Mouse (Mus musculus) CH12.LX (cell line): Measurements from ENCODE around the gene Fam107b. TPM values are rescaled to one million over a fixed set of nuclear protein-coding genes. Genes with fewer than 3 reads are reported as not detected.

Experiments
- DNase-seq: peaks from one replicate; pipeline ENCODE4 v3.0.0-alpha.2; 2013; ENCODE audit errors: extremely low read depth
- H3K27ac ChIP-seq: 2 replicates; pipeline ENCODE4 v1.5.1; 2012; ENCODE audit warnings: low read depth, mild to moderate bottlenecking, control low read depth, moderate library complexity; ENCODE audit not compliant: insufficient read depth
- H3K27me3 ChIP-seq: replicated peaks from 2 replicates; pipeline ENCODE3; 2012; ENCODE audit warnings: inconsistent platforms
- H3K36me3 ChIP-seq, 2 experiments: replicated peaks in 1 of 2; 2 replicates each; pipeline versions ENCODE3 to v1.6.1; 2012; ENCODE audit warnings: inconsistent platforms in 1 of 2, low read length in 1 of 2, mild to moderate bottlenecking in 1 of 2, mixed read lengths in 1 of 2, moderate library complexity in 1 of 2; ENCODE audit not compliant: control insufficient read depth in 1 of 2, insufficient read depth in 1 of 2
- H3K4me1 ChIP-seq, 2 experiments: 2 replicates each; pipeline ENCODE4 v1.6.1; 2012; ENCODE audit warnings: inconsistent platforms in 1 of 2, moderate library complexity in 1 of 2; ENCODE audit not compliant: insufficient read depth in 2 of 2, control insufficient read depth in 1 of 2
- H3K4me2 ChIP-seq: 2 replicates; pipeline ENCODE4 v1.6.1; 2012; ENCODE audit warnings: low read depth, mild to moderate bottlenecking, control low read depth; ENCODE audit not compliant: poor library complexity, insufficient read depth, severe bottlenecking
- H3K4me3 ChIP-seq, 3 experiments: fragments of 150-350 bp in 1 of 3; sonication (generic) in 1 of 3; replicated peaks in 1 of 3; 2 replicates each; pipeline versions ENCODE3 to v1.5.1; 2011 to 2012; ENCODE audit warnings: low read depth in 2 of 3, low read length in 2 of 3, mild to moderate bottlenecking in 2 of 3, moderate library complexity in 2 of 3, control low read depth in 1 of 3, improper control_type of control experiment in 1 of 3, inconsistent platforms in 1 of 3, mixed read lengths in 1 of 3; ENCODE audit not compliant: poor library complexity in 1 of 3
- H3K79me2 ChIP-seq: replicated peaks from 2 replicates; pipeline ENCODE4 v1.6.1; 2012; ENCODE audit warnings: mild to moderate bottlenecking, moderate library complexity; ENCODE audit not compliant: control insufficient read depth, poor library complexity, insufficient read depth, severe bottlenecking; ENCODE audit errors: extremely low read depth
- H3K9ac ChIP-seq: 2 replicates; pipeline ENCODE4 v1.6.1; 2012; ENCODE audit warnings: low read depth, mild to moderate bottlenecking, control low read depth, moderate library complexity; ENCODE audit not compliant: insufficient read depth
- H3K9me3 ChIP-seq: replicated peaks from 2 replicates; pipeline ENCODE3; 2012; ENCODE audit warnings: low read length, inconsistent platforms, mixed read lengths
- BHLHE40 ChIP-seq: IDR thresholded peaks from 2 replicates; pipeline ENCODE4 v1.6.1; 2011; ENCODE audit warnings: mild to moderate bottlenecking, low read depth, low read length, improper control_type of control experiment
- CHD2 ChIP-seq: IDR thresholded peaks from 2 replicates; pipeline ENCODE4 v1.6.1; 2011; ENCODE audit warnings: low read length, improper control_type of control experiment
- CTCF ChIP-seq, 2 experiments: IDR thresholded peaks in 1 of 2; conservative IDR thresholded peaks in 1 of 2; 2 replicates each; pipeline ENCODE4 v1.5.1; 2011 to 2012; ENCODE audit warnings: low read depth in 2 of 2, low read length in 2 of 2, improper control_type of control experiment in 1 of 2, inconsistent platforms in 1 of 2, mild to moderate bottlenecking in 1 of 2, moderate library complexity in 1 of 2
- E2F4 ChIP-seq: IDR thresholded peaks from 2 replicates; pipeline ENCODE4 v1.6.1; 2011; ENCODE audit warnings: low read depth, low read length, improper control_type of control experiment; ENCODE audit not compliant: insufficient replicate concordance
- EP300 ChIP-seq: IDR thresholded peaks from 2 replicates; pipeline ENCODE4 v1.6.1; 2011; ENCODE audit warnings: low read length, improper control_type of control experiment
- ETS1 ChIP-seq: conservative IDR thresholded peaks from 2 replicates; pipeline ENCODE4 v1.6.1; 2012; ENCODE audit warnings: low read depth, mild to moderate bottlenecking, inconsistent platforms, low read length, improper control_type of control experiment, moderate library complexity
- HCFC1 ChIP-seq: IDR thresholded peaks from 2 replicates; pipeline ENCODE4 v1.6.1; 2012; ENCODE audit warnings: low read depth, mild to moderate bottlenecking, inconsistent platforms, low read length, improper control_type of control experiment
- IRF4 ChIP-seq: IDR thresholded peaks from 2 replicates; pipeline ENCODE4 v1.6.1; 2014; ENCODE audit warnings: low read depth, mild to moderate bottlenecking, inconsistent platforms, low read length, improper control_type of control experiment
- JUN ChIP-seq: IDR thresholded peaks from 2 replicates; pipeline ENCODE4 v1.6.1; 2011; ENCODE audit warnings: low read depth, mild to moderate bottlenecking, low read length, improper control_type of control experiment, moderate library complexity; ENCODE audit not compliant: insufficient read depth
- MAX ChIP-seq: IDR thresholded peaks from 2 replicates; pipeline ENCODE4 v1.6.1; 2011; ENCODE audit warnings: low read length, improper control_type of control experiment
- MAZ ChIP-seq: IDR thresholded peaks from 2 replicates; pipeline ENCODE4 v1.6.1; 2012; ENCODE audit warnings: low read depth, mild to moderate bottlenecking, inconsistent platforms, low read length, improper control_type of control experiment, moderate library complexity
- MEF2A ChIP-seq: IDR thresholded peaks from 2 replicates; pipeline ENCODE4 v1.6.1; 2014; ENCODE audit warnings: low read depth, mild to moderate bottlenecking, inconsistent platforms, low read length, improper control_type of control experiment, borderline replicate concordance
- MXI1 ChIP-seq: IDR thresholded peaks from 2 replicates; pipeline ENCODE4 v1.6.1; 2011; ENCODE audit warnings: mild to moderate bottlenecking, low read depth, low read length, improper control_type of control experiment
- NRF1 ChIP-seq: IDR thresholded peaks from 2 replicates; pipeline ENCODE4 v1.6.1; 2014; ENCODE audit warnings: low read depth, mild to moderate bottlenecking, inconsistent platforms, low read length, improper control_type of control experiment, moderate library complexity
- PAX5 ChIP-seq: IDR thresholded peaks from 2 replicates; pipeline ENCODE4 v1.6.1; 2012; ENCODE audit warnings: low read length, inconsistent platforms, mixed read lengths
- POLR2A ChIP-seq: IDR thresholded peaks from 2 replicates; pipeline ENCODE4 v1.6.1; 2011; ENCODE audit warnings: low read depth, mild to moderate bottlenecking, improper control_type of control experiment, low read length
- POLR2AphosphoS2 ChIP-seq: IDR thresholded peaks from 2 replicates; pipeline ENCODE4 v1.6.1; 2011; ENCODE audit warnings: low read depth, low read length, improper control_type of control experiment
- RCOR1 ChIP-seq: conservative IDR thresholded peaks from 2 replicates; pipeline ENCODE4 v1.6.1; 2012; ENCODE audit warnings: low read depth, mild to moderate bottlenecking, inconsistent platforms, low read length, improper control_type of control experiment
- SIN3A ChIP-seq: IDR thresholded peaks from 2 replicates; pipeline ENCODE4 v1.6.1; 2012; ENCODE audit warnings: low read length, improper control_type of control experiment, inconsistent platforms
- TBP ChIP-seq: conservative IDR thresholded peaks from 2 replicates; pipeline ENCODE4 v1.6.1; 2011; ENCODE audit warnings: low read depth, low read length, improper control_type of control experiment
- TCF12 ChIP-seq: IDR thresholded peaks from 2 replicates; pipeline ENCODE4 v1.6.1; 2014; ENCODE audit warnings: low read depth, mild to moderate bottlenecking, inconsistent platforms, low read length, improper control_type of control experiment
- UBTF ChIP-seq: IDR thresholded peaks from 2 replicates; pipeline ENCODE4 v1.6.1; 2012; ENCODE audit warnings: low read depth, mild to moderate bottlenecking, inconsistent platforms, low read length, improper control_type of control experiment, moderate library complexity
- USF1 ChIP-seq: IDR thresholded peaks from 2 replicates; pipeline ENCODE4 v1.6.1; 2014; ENCODE audit warnings: low read depth, mild to moderate bottlenecking, inconsistent platforms, low read length, improper control_type of control experiment
- USF2 ChIP-seq: conservative IDR thresholded peaks from 2 replicates; pipeline ENCODE4 v1.6.1; 2011; ENCODE audit warnings: low read depth, low read length, improper control_type of control experiment
- ZC3H11A ChIP-seq: IDR thresholded peaks from 2 replicates; pipeline ENCODE4 v1.6.1; 2012; ENCODE audit warnings: low read depth, mild to moderate bottlenecking, inconsistent platforms, low read length, improper control_type of control experiment
- ZMIZ1 ChIP-seq: IDR thresholded peaks from 2 replicates; pipeline ENCODE4 v1.6.1; 2012; ENCODE audit warnings: low read depth, mild to moderate bottlenecking, inconsistent platforms, low read length, improper control_type of control experiment
- ZNF384 ChIP-seq: IDR thresholded peaks from 2 replicates; pipeline ENCODE4 v1.6.1; 2012; ENCODE audit warnings: low read depth, low read length, improper control_type of control experiment, inconsistent platforms
- dilution Hi-C: fragments of 300-500 bp; cut with MboI; formaldehyde crosslinking; loops from 2 replicates; pipeline ENCODE4 v1.14.3; 2020; ENCODE audit warnings: low sequenced_read_pairs; ENCODE audit not compliant: extremely low pct_unique_long_range_greater_than_20kb, extremely low pct_ligation_motif_present
- in situ Hi-C: fragments of 300-500 bp; cut with MboI; formaldehyde crosslinking; loops from 3 replicates; pipeline ENCODE4 v1.14.3; 2019; ENCODE audit warnings: low sequenced_read_pairs, low pct_ligation_motif_present, low pct_unique_long_range_greater_than_20kb, mixed read lengths
- polyA plus RNA-seq: library from polyadenylated mRNA; unstranded; fragments of >175 nt; gene quantifications from 2 replicates; pipeline ENCODE4 v1.2.1, GENCODE M21; 2012; ENCODE audit warnings: low read depth; ENCODE audit not compliant: insufficient read length
- total RNA-seq, 2 experiments: library from RNA; depleted of rRNA; stranded (reverse); fragments of 300-350 nt in 1 of 2; fragments of >200 nt in 1 of 2; gene quantifications; 2 replicates each; pipeline ENCODE4 v1.2.3; 2012 to 2014

Gene Fam107b
- total and polyA plus RNA-seq, 3 experiments = 42.6 to 113 (median 71.7) TPM

DNA sequence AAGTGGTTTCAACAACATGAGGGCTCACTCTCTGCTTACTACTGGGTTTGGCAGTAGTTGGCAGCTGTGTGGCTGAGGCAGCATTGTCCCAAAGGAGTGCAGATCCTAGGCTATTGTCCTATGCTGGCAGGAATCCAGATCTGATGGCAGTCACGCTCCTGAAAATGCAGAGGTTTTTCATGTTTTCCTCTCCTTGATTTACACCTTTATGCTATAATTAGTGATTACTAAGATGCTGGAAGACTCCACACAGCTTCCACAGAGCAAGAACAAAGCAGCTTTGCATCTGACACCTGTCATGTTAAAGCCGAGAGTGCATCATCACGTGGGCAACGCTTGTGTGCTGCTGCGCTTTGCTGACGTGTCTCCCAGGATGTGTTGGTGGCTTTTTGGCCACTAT is 172.2 kb downstream of the Fam107b start:
- Histone ChIP-seq H3K4me3 (no peak overlapping the region), H3K79me2 (peaks cover 39% of the 10 kb centered on the region), H3K4me1 (peaks cover 21 to 48% of the 10 kb centered on the region in 2 experiments), H3K4me2 (no peak overlapping the region), H3K9ac (no peak overlapping the region), H3K9me3 (no peaks in the 10 kb centered on the region), H3K36me3 (peaks cover 9 to 77% of the 10 kb centered on the region in 2 experiments), H3K27me3 (no peaks in the 10 kb centered on the region), H3K27ac (no peak overlapping the region)
- TF ChIP-seq NRF1 (no peak), CHD2 (no peak), UBTF (no peak), MAZ (no peak), JUN (no peak), HCFC1 (no peak), E2F4 (no peak), IRF4 (no peak), ZNF384 (no peak), ETS1 (no peak), POLR2A (no peak), POLR2AphosphoS2 (no peak), TCF12 (no peak), ZC3H11A (no peak), MXI1 (no peak), TBP (no peak), USF1 (no peak), USF2 (no peak), MAX (no peak), SIN3A (no peak)
- dilution Hi-C loops (no loop called here), in situ Hi-C loops (no loop called here)
- no peak for DNase-seq

- in situ Hi-C loops = no loop called here
Observed at GRCm38 (mm10) chr2:3745041-3745440, 174.8 kb downstream of the Fam107b start.

More at GRCm38 (mm10) chr2:3745041-3745440, 174.8 kb downstream of the Fam107b start:
- no peak overlapping the region for H3K9ac ChIP-seq
- H3K79me2 ChIP-seq = peaks cover 28% of the 10 kb centered on the region
- no peak for TF ChIP-seq ETS1
- TF ChIP-seq MXI1 = no peak
- TF ChIP-seq EP300 = no peak
- TF ChIP-seq BHLHE40 = no peak
- TF ChIP-seq PAX5 = no peak
- TF ChIP-seq ZNF384 = no peak
- TF ChIP-seq RCOR1 = no peak
- TF ChIP-seq CTCF (conservative IDR thresholded peaks at IDR 0.05 in 1 of 2, IDR thresholded peaks at IDR 0.05 in 1 of 2; ENCODE audit: low read depth in 2 of 2, low read length in 2 of 2) = no peak
- TF ChIP-seq HCFC1 = no peak
- TF ChIP-seq TCF12 = no peak
- TF ChIP-seq JUN = no peak
- no peak for TF ChIP-seq E2F4
- TF ChIP-seq MEF2A = no peak
- no peak for TF ChIP-seq POLR2AphosphoS2
- TF ChIP-seq ZMIZ1 = no peak
- no peak for TF ChIP-seq ZC3H11A
- peaks cover 15 to 48% of the 10 kb centered on the region in 2 experiments for H3K4me1 ChIP-seq
- peaks cover 4 to 70% of the 10 kb centered on the region in 2 experiments for H3K36me3 ChIP-seq
- dilution Hi-C loops = no loop called here
- no peak for DNase-seq
- H3K27me3 ChIP-seq = no peaks in the 10 kb centered on the region
- H3K4me2 ChIP-seq = no peak overlapping the region
- no peak overlapping the region for H3K27ac ChIP-seq
- no peak overlapping the region for H3K4me3 ChIP-seq
- no peaks in the 10 kb centered on the region for H3K9me3 ChIP-seq
